Mouse (Mus musculus) testis, adult 2 months (tissue): ENCODE data around the gene Osbpl10.
A peak's percentile ranks its signal among the peaks of the same experiment; 100 is the strongest.

Source experiments
- CTCF ChIP-seq: fragments of 200-500 bp; IDR thresholded peaks from 2 replicates; pipeline ENCODE4 v1.5.1; 2012; ENCODE audit warnings: low read depth, mild to moderate bottlenecking, inconsistent platforms, low read length, moderate library complexity; ENCODE audit not compliant: control insufficient read depth, insufficient read depth, insufficient replicate concordance
- POLR2A ChIP-seq: fragments of 200-500 bp; IDR thresholded peaks from 2 replicates; pipeline ENCODE4 v1.6.1; 2012; ENCODE audit warnings: low read depth, mild to moderate bottlenecking, inconsistent platforms, low read length, moderate library complexity; ENCODE audit not compliant: control insufficient read depth

GRCm38 (mm10) chr9:114933723-114934171, 44.6 kb upstream of the Osbpl10 start, which contains the start of gene Gpd1l:
- TF ChIP-seq CTCF: no peak
- peak; percentile 76 for TF ChIP-seq POLR2A
